Mouse (Mus musculus) liver, embryonic 14.5 days (tissue): ENCODE results near the gene Ankrd1. TPM values are rescaled to one million over a fixed set of nuclear protein-coding genes. Genes with fewer than 3 reads are reported as not detected.

Experiments
- ATAC-seq: fragments of 200-750 bp; cut with Nextera tagmentation; 2 replicates; pipeline ENCODE4 v1.8.0; 2017; ENCODE audit warnings: moderate number of reproducible peaks, mild to moderate bottlenecking, moderate library complexity; ENCODE audit not compliant: insufficient read depth
- DNase-seq, 3 experiments: peaks; one replicate each; pipeline ENCODE4 v3.0.0-alpha.2; 2012 to 2013; ENCODE audit warnings: low read depth in 3 of 3, low spot score in 3 of 3
- H3K27ac ChIP-seq: fragments of 300-500 bp; sonication (generic); 2 replicates; pipeline ENCODE4 v1.5.1; 2014; ENCODE audit warnings: moderate library complexity, mild to moderate bottlenecking, control low read depth, inconsistent platforms
- H3K27me3 ChIP-seq: fragments of 300-500 bp; sonication (generic); 2 replicates; pipeline ENCODE4 v1.6.1; 2014; ENCODE audit warnings: mild to moderate bottlenecking, low read length, moderate library complexity; ENCODE audit not compliant: control insufficient read depth, insufficient read depth
- H3K36me3 ChIP-seq: fragments of 300-500 bp; sonication (generic); replicated peaks from 2 replicates; pipeline ENCODE4 v1.6.1; 2014; ENCODE audit warnings: low read depth; ENCODE audit not compliant: control insufficient read depth, insufficient read depth
- H3K4me1 ChIP-seq, 2 experiments: fragments of 200-500 bp in 1 of 2; fragments of 300-500 bp in 1 of 2; sonication (generic) in 1 of 2; replicated peaks; 2 replicates each; pipeline ENCODE4 v1.6.1; 2012 to 2014; ENCODE audit warnings: antibody characterized with exemption in 1 of 2, inconsistent platforms in 1 of 2, low read length in 1 of 2; ENCODE audit not compliant: control insufficient read depth in 2 of 2, insufficient read depth in 2 of 2
- H3K4me2 ChIP-seq: fragments of 300-500 bp; sonication (generic); 2 replicates; pipeline ENCODE4 v1.6.1; 2014; ENCODE audit warnings: low read depth, mild to moderate bottlenecking, control low read depth, moderate library complexity
- H3K4me3 ChIP-seq, 2 experiments: fragments of 200-500 bp in 1 of 2; fragments of 300-500 bp in 1 of 2; sonication (generic) in 1 of 2; 2 replicates each; pipeline ENCODE4 v1.5.1; 2012 to 2014; ENCODE audit warnings: low read depth in 2 of 2, low read length in 2 of 2, mild to moderate bottlenecking in 2 of 2, control low read depth in 1 of 2, inconsistent platforms in 1 of 2, moderate library complexity in 1 of 2; ENCODE audit not compliant: insufficient read depth in 1 of 2
- H3K9ac ChIP-seq: fragments of 300-500 bp; sonication (generic); replicated peaks from 2 replicates; pipeline ENCODE4 v1.6.1; 2014; ENCODE audit warnings: mild to moderate bottlenecking, control low read depth, moderate library complexity
- H3K9me3 ChIP-seq: fragments of 300-500 bp; sonication (generic); 2 replicates; pipeline ENCODE4 v1.6.1; 2016; ENCODE audit warnings: low read length, mixed read lengths; ENCODE audit not compliant: control insufficient read depth
- CTCF ChIP-seq: IDR thresholded peaks from 2 replicates; pipeline ENCODE4 v1.5.1; 2016; ENCODE audit warnings: antibody characterized with exemption, low read depth, control low read depth
- EP300 ChIP-seq: IDR thresholded peaks from 2 replicates; pipeline ENCODE4 v1.6.1; 2016; ENCODE audit warnings: antibody characterized with exemption, low read depth
- WGBS: fragments of 180-500 bp; shearing (Covaris S2); extraction: QIAGEN DNeasy Blood & Tissue Kit; methylation state at CpG from one replicate; pipeline ENCODE4 v1.1.7; 2014; ENCODE audit not compliant: insufficient replicate concordance; 5-methylcytosine and 5-hydroxymethylcytosine counted together
- polyA plus RNA-seq, 2 experiments: library from polyadenylated mRNA; depleted of rRNA in 1 of 2; stranded (reverse) in 1 of 2; unstranded in 1 of 2; fragments of >200 nt; fragmentation: Nextera tagmentation in 1 of 2; extraction: Ambion mirVana in 1 of 2; gene quantifications; 2 replicates each; pipeline versions ENCODE4 v1.2.1 to v1.2.3; 2012 to 2014

Gene Ankrd1
- 0.08 and 0.10 TPM in 2 replicates for polyA plus RNA-seq (2012; rRNA removed)
- 0.06 TPM in 1 of 2 replicates, not detected in the other for polyA plus RNA-seq (2014; fragmentation: Nextera tagmentation; extraction: Ambion mirVana)

GRCm38 (mm10) chr19:36119783-36120471 lies at the start of gene Ankrd1:
TSS of gene Ankrd1 (minus strand) at chr19:36120099.
- Histone ChIP-seq H3K4me2 (no peak within 1 kb of the TSS), H3K36me3 (no peaks in the 10 kb centered on the region), H3K9ac (no peak within 1 kb of the TSS), H3K4me3 (no peak within 1 kb of the TSS), H3K27me3 (no peaks in the 10 kb centered on the region), H3K9me3 (no peaks in the 10 kb centered on the region), H3K4me1 (no peaks in the 10 kb centered on the region), H3K27ac (no peak within 1 kb of the TSS)
- ATAC-seq (no peak), DNase-seq (no peak)
- TF ChIP-seq CTCF: no peak
- no peak for TF ChIP-seq EP300
- 52% methylated on average over 14 of the region's 14 CpGs for WGBS

DNA sequence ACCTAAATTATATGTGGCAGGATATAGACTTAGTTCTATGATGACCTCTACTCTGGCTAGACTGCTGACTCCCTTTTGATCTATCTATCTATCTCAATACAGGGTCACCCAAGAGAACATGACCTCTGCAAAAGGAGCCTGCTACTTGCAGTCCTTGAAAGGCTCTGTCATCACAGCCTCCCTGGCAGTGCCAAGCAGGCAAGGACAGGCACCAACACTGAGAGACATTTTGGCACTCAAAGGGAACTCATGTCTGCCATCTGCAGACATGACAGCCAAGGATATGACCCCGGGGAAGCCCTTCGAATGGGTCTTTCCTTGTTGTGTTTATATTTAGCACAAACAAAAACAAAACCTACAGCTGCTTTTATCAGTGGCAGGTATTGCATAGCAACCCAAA lies 49.2 kb upstream of the Ankrd1 start:
- no peak overlapping the region for H3K27ac ChIP-seq
- WGBS: 59% methylated on average over 2 of the region's 2 CpGs
- TF ChIP-seq CTCF (no peak), EP300 (no peak)
- no peak overlapping the region for H3K9ac ChIP-seq
- no peaks in the 10 kb centered on the region for H3K4me1 ChIP-seq
- DNase-seq (no peak), ATAC-seq (no peak)
- H3K9me3 ChIP-seq: no peaks in the 10 kb centered on the region
- no peak overlapping the region for H3K4me3 ChIP-seq
- no peaks in the 10 kb centered on the region for H3K27me3 ChIP-seq
- H3K36me3 ChIP-seq: no peaks in the 10 kb centered on the region
- H3K4me2 ChIP-seq: no peak overlapping the region

DNA sequence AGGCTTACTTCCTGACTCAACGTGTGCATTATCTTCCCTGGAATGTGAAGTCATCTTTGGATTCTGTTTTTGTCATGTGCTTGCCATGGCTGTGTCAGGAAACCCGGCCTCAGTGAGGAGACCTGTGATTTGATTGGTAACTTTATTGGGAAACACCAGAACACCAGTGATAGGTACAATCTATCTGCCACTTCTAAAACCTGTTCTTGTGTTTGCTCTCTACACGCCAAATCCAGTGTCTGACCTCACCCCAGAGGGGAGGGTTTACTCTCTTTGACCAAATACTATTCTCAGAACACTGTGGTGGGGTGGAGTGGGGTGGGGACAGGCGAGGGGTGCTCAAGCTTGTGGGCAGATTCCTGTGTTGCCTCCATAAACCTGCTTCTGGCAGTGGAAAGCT lies 48.2 kb upstream of the Ankrd1 start:
- no peaks in the 10 kb centered on the region for H3K36me3 ChIP-seq
- H3K27ac ChIP-seq: no peak overlapping the region
- WGBS: 50% methylated on average over 4 of the region's 4 CpGs
- no peak for DNase-seq
- ATAC-seq: no peak
- H3K9ac ChIP-seq: no peak overlapping the region
- no peak overlapping the region for H3K4me3 ChIP-seq
- H3K4me2 ChIP-seq: no peak overlapping the region
- TF ChIP-seq EP300: no peak
- TF ChIP-seq CTCF: no peak
- no peaks in the 10 kb centered on the region for H3K27me3 ChIP-seq
- no peaks in the 10 kb centered on the region for H3K9me3 ChIP-seq
- no peaks in the 10 kb centered on the region for H3K4me1 ChIP-seq

GRCm38 (mm10) chr19:36167291-36167896 lies 47.5 kb upstream of the Ankrd1 start:
- Histone ChIP-seq H3K27ac (no peak overlapping the region), H3K9ac (no peak overlapping the region), H3K36me3 (no peaks in the 10 kb centered on the region), H3K4me1 (no peaks in the 10 kb centered on the region), H3K9me3 (no peaks in the 10 kb centered on the region), H3K4me3 (no peak overlapping the region), H3K4me2 (no peak overlapping the region), H3K27me3 (no peaks in the 10 kb centered on the region)
- no peak for TF ChIP-seq EP300
- TF ChIP-seq CTCF: no peak
- 63% methylated on average over 6 of the region's 6 CpGs for WGBS
- ATAC-seq: no peak
- DNase-seq: no peak

GRCm38 (mm10) chr19:36166401-36167160 lies 46.7 kb upstream of the Ankrd1 start:
- DNase-seq (no peak), ATAC-seq (no peak)
- Histone ChIP-seq H3K4me1 (no peaks in the 10 kb centered on the region), H3K27me3 (no peaks in the 10 kb centered on the region), H3K27ac (no peak overlapping the region), H3K4me2 (no peak overlapping the region), H3K36me3 (no peaks in the 10 kb centered on the region), H3K9ac (no peak overlapping the region), H3K4me3 (no peak overlapping the region), H3K9me3 (no peaks in the 10 kb centered on the region)
- TF ChIP-seq CTCF (no peak), EP300 (no peak)
- WGBS: 64% methylated on average over 6 of the region's 6 CpGs
